Mouse (Mus musculus) small intestine, adult 10 weeks (tissue): ENCODE data around the gene Rac2. TPM values are rescaled to one million over a fixed set of nuclear protein-coding genes. Genes with fewer than 3 reads are reported as not detected.

Experiments
- polyA plus RNA-seq: library from polyadenylated mRNA; stranded (reverse); fragments of 350-450 nt; fragmentation: Illumina TruSeq; extraction: RNeasy Lipid Tissue Mini Kit (QIAGEN cat#74804); gene quantifications from one replicate; pipeline ENCODE4 v1.2.3, GENCODE M21; 2014; ENCODE audit warnings: low replicate concordance

The Rac2 gene
- 1.7 TPM for polyA plus RNA-seq

GRCm38 (mm10) chr15:78572658-78573397 lies at the start of gene Rac2:
Rac2 (minus strand) TSS chr15:78572783.

DNA sequence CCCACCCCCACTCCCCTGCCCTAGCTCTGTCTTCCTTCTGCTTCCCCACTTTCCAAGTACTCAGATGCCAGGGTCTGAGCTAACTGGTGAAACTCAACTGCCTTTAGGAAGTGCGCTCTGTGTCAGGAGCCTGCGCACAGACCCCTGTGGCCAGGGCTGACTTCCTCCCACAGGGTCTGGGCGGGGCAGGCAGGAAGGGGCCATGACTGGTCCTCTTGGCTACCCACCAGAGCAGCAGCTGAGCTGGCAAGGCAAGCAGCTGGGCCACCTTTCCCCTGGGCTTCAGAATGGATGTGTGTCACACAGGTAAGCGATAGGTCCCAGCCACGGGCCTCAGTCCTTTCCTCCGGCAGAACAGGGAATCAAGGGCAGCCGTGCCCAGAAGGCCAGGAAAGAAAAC lies 24.3 kb upstream of the Rac2 start, which contains the start of gene Cyth4:
Gene Cyth4, plus strand, starts transcription at position 134 of the 400 bp plus-strand sequence.

GRCm38 (mm10) chr15:78544561-78545001 lies 28.0 kb downstream of the Rac2 start, which contains the start of gene Sstr3:
Sstr3 (minus strand) TSS chr15:78544685.

GRCm38 (mm10) chr15:78530671-78531450 lies 41.7 kb downstream of the Rac2 start, which contains the start of gene C1qtnf6:
C1qtnf6 (minus strand) TSS chr15:78531416.

Other genes starting within 250 kb of the Rac2 start
- gene Csf2rb, start 247.0 kb downstream of the Rac2 start, polyA plus RNA-seq = 2.9 TPM
- gene Tex33, start 176.9 kb downstream of the Rac2 start, polyA plus RNA-seq = not detected
- 0.33 TPM for gene Tst, start 166.9 kb downstream of the Rac2 start, polyA plus RNA-seq
- not detected for gene Mpst, start 166.4 kb downstream of the Rac2 start, polyA plus RNA-seq
- not detected for gene Kctd17, start 144.2 kb downstream of the Rac2 start, polyA plus RNA-seq
- gene Tmprss6, start 104.1 kb downstream of the Rac2 start, polyA plus RNA-seq = not detected
- gene Il2rb, start 77.5 kb downstream of the Rac2 start, polyA plus RNA-seq = 0.93 TPM
- 0.93 TPM for gene C1qtnf6, start 41.4 kb downstream of the Rac2 start, polyA plus RNA-seq
- gene Sstr3, start 28.1 kb downstream of the Rac2 start, polyA plus RNA-seq = not detected
- 1.2 TPM for gene Cyth4, start 24.3 kb upstream of the Rac2 start, polyA plus RNA-seq
- gene Elfn2, start 146.0 kb upstream of the Rac2 start, polyA plus RNA-seq = not detected
- 0.63 TPM for gene Mfng, start 200.7 kb upstream of the Rac2 start, polyA plus RNA-seq
- gene Card10, start 230.3 kb upstream of the Rac2 start, polyA plus RNA-seq = 0.37 TPM